Mouse (Mus musculus) right cerebral cortex, postnatal 14 days (tissue): ENCODE data around the gene Fam71e1.

Source experiments
- DNase-seq: peaks from one replicate; pipeline ENCODE4 v3.0.0; 2022

Gene Fam71e1

GRCm38 (mm10) chr7:44495992-44496770 lies at the start of gene Fam71e1, which contains the start of gene Emc10:
Gene Fam71e1 (plus strand): TSS chr7:44496581.
Gene Emc10 (minus strand): TSS chr7:44496529.
- DNase-seq, result peak; percentile 99

- DNase-seq, result no peak
Measured at GRCm38 (mm10) chr7:44453256-44453655, 43.1 kb upstream of the Fam71e1 start.

GRCm38 (mm10) chr7:44456302-44456701 lies 40.1 kb upstream of the Fam71e1 start:
- no peak for DNase-seq

- DNase-seq, result no peak
Measured at GRCm38 (mm10) chr7:44460067-44460466, 36.3 kb upstream of the Fam71e1 start.

GRCm38 (mm10) chr7:44460767-44461502 lies 35.4 kb upstream of the Fam71e1 start:
- DNase-seq, result no peak

GRCm38 (mm10) chr7:44461503-44462217 lies 34.7 kb upstream of the Fam71e1 start:
- no peak for DNase-seq

GRCm38 (mm10) chr7:44462218-44463055 lies 33.9 kb upstream of the Fam71e1 start:
- no peak for DNase-seq

GRCm38 (mm10) chr7:44463056-44463425 lies 33.3 kb upstream of the Fam71e1 start:
- DNase-seq, result no peak

GRCm38 (mm10) chr7:44463556-44464225 lies 32.7 kb upstream of the Fam71e1 start:
- no peak for DNase-seq

- DNase-seq, result peak; percentile 81
Measured at GRCm38 (mm10) chr7:44464511-44464910, 31.9 kb upstream of the Fam71e1 start.

- no peak for DNase-seq
Measured at GRCm38 (mm10) chr7:44465111-44465510, 31.3 kb upstream of the Fam71e1 start, which contains the start of gene Aspdh. Gene Aspdh (plus strand): TSS chr7:44465391.

GRCm38 (mm10) chr7:44466006-44466887 lies 30.1 kb upstream of the Fam71e1 start:
- DNase-seq, result no peak

GRCm38 (mm10) chr7:44466888-44467311 lies 29.5 kb upstream of the Fam71e1 start:
- peak; percentile 28 for DNase-seq

GRCm38 (mm10) chr7:44467811-44468411 lies 28.5 kb upstream of the Fam71e1 start, which contains the start of gene Josd2:
Gene Josd2 (plus strand): TSS chr7:44467980.
- peak; percentile 91 for DNase-seq

GRCm38 (mm10) chr7:44468644-44469285 lies 27.6 kb upstream of the Fam71e1 start:
- DNase-seq, result no peak

- no peak for DNase-seq
Measured at GRCm38 (mm10) chr7:44469677-44470675, 26.4 kb upstream of the Fam71e1 start.

GRCm38 (mm10) chr7:44470696-44471612 lies 25.4 kb upstream of the Fam71e1 start:
- peak; percentile 10 for DNase-seq
